Mouse (Mus musculus): ENCODE results near the gene Celf2. TPM values are rescaled to one million over a fixed set of nuclear protein-coding genes. Genes with fewer than 3 reads are reported as not detected.

Gene Celf2
- polyA plus RNA-seq, 1 experiment = 35.9 TPM

- Histone ChIP-seq H3K4me1 (ENCODE audit: control insufficient read depth, insufficient read depth, low read length) (peaks cover 6% of the 10 kb centered on the region; the same call in 1 of the 2 replicates), H3K27ac (ENCODE audit: control insufficient read depth, insufficient read depth, low read depth, low read length, poor library complexity) (peak overlapping the region; percentile 29; the same call in 1 of the 2 replicates), H3K4me3 (replicated peaks; ENCODE audit: control insufficient read depth, low read depth, low read length) (peak overlapping the region; percentile 40)
- TF ChIP-seq CTCF (IDR thresholded peaks at IDR 0.05; ENCODE audit: control insufficient read depth, insufficient read depth, low read length) (no peak), POLR2A (IDR thresholded peaks at IDR 0.05; ENCODE audit: borderline replicate concordance, control insufficient read depth, low read depth, low read length) (no peak)
- 33% methylated on average over 3 of the region's 3 CpGs for WGBS
These were observed 791.4 kb downstream of the Celf2 start for GRCm38 (mm10) chr2:6717953-6718352.

- WGBS = 66% methylated on average over 3 of the region's 3 CpGs
- Histone ChIP-seq H3K4me3 (replicated peaks; ENCODE audit: control insufficient read depth, low read depth, low read length) (no peak overlapping the region), H3K27ac (ENCODE audit: control insufficient read depth, insufficient read depth, low read depth, low read length, poor library complexity) (no peak overlapping the region), H3K4me1 (ENCODE audit: control insufficient read depth, insufficient read depth, low read length) (peaks cover 7% of the 10 kb centered on the region; the same call in 1 of the 2 replicates)
- no peak for TF ChIP-seq CTCF (IDR thresholded peaks at IDR 0.05; ENCODE audit: control insufficient read depth, insufficient read depth, low read length)
- no peak for TF ChIP-seq POLR2A (IDR thresholded peaks at IDR 0.05; ENCODE audit: borderline replicate concordance, control insufficient read depth, low read depth, low read length)
These were observed 793.8 kb downstream of the Celf2 start for GRCm38 (mm10) chr2:6715562-6715961.

- Histone ChIP-seq H3K4me1 (ENCODE audit: control insufficient read depth, insufficient read depth, low read length) (peaks cover 8% of the 10 kb centered on the region; the same call in 1 of the 2 replicates), H3K4me3 (replicated peaks; ENCODE audit: control insufficient read depth, low read depth, low read length) (no peak overlapping the region), H3K27ac (ENCODE audit: control insufficient read depth, insufficient read depth, low read depth, low read length, poor library complexity) (peak overlapping the region; percentile 29; the same call in 1 of the 2 replicates)
- 41% methylated on average over 6 of the region's 6 CpGs for WGBS
- TF ChIP-seq POLR2A (IDR thresholded peaks at IDR 0.05; ENCODE audit: borderline replicate concordance, control insufficient read depth, low read depth, low read length) = no peak
- TF ChIP-seq CTCF (IDR thresholded peaks at IDR 0.05; ENCODE audit: control insufficient read depth, insufficient read depth, low read length) = no peak
These were observed 795.8 kb downstream of the Celf2 start for GRCm38 (mm10) chr2:6713529-6713928.

GRCm38 (mm10) chr2:6710687-6711430 lies 798.5 kb downstream of the Celf2 start:
- Histone ChIP-seq H3K4me3 (replicated peaks; ENCODE audit: control insufficient read depth, low read depth, low read length) (no peak overlapping the region), H3K27ac (ENCODE audit: control insufficient read depth, insufficient read depth, low read depth, low read length, poor library complexity) (peak overlapping the region; percentile 34; the same call in 1 of the 2 replicates), H3K4me1 (ENCODE audit: control insufficient read depth, insufficient read depth, low read length) (peaks cover 12% of the 10 kb centered on the region)
- 6% methylated on average over 7 of the region's 7 CpGs for WGBS
- TF ChIP-seq POLR2A (IDR thresholded peaks at IDR 0.05; ENCODE audit: borderline replicate concordance, control insufficient read depth, low read depth, low read length) = no peak
- TF ChIP-seq CTCF (IDR thresholded peaks at IDR 0.05; ENCODE audit: control insufficient read depth, insufficient read depth, low read length) = no peak

- no peak overlapping the region for H3K4me3 ChIP-seq (replicated peaks; ENCODE audit: control insufficient read depth, low read depth, low read length)
- WGBS = 21% methylated on average over 5 of the region's 5 CpGs
- TF ChIP-seq POLR2A (IDR thresholded peaks at IDR 0.05; ENCODE audit: borderline replicate concordance, control insufficient read depth, low read depth, low read length) (no peak), CTCF (IDR thresholded peaks at IDR 0.05; ENCODE audit: control insufficient read depth, insufficient read depth, low read length) (no peak)
- H3K27ac ChIP-seq (ENCODE audit: control insufficient read depth, insufficient read depth, low read depth, low read length, poor library complexity) = peak overlapping the region; percentile 65
- H3K4me1 ChIP-seq (ENCODE audit: control insufficient read depth, insufficient read depth, low read length) = peaks cover 14% of the 10 kb centered on the region
These were observed 801.3 kb downstream of the Celf2 start for GRCm38 (mm10) chr2:6707959-6708519.

- H3K27ac ChIP-seq (ENCODE audit: control insufficient read depth, insufficient read depth, low read depth, low read length, poor library complexity) = peak overlapping the region; percentile 88; the same call in 1 of the 2 replicates
- H3K4me1 ChIP-seq (ENCODE audit: control insufficient read depth, insufficient read depth, low read length) = peaks cover 13% of the 10 kb centered on the region
- 3% methylated on average over 2 of the region's 2 CpGs for WGBS
- no peak for TF ChIP-seq CTCF (IDR thresholded peaks at IDR 0.05; ENCODE audit: control insufficient read depth, insufficient read depth, low read length)
- no peak for TF ChIP-seq POLR2A (IDR thresholded peaks at IDR 0.05; ENCODE audit: borderline replicate concordance, control insufficient read depth, low read depth, low read length)
- no peak overlapping the region for H3K4me3 ChIP-seq (replicated peaks; ENCODE audit: control insufficient read depth, low read depth, low read length)
These were observed 802.1 kb downstream of the Celf2 start for GRCm38 (mm10) chr2:6707276-6707675.

GRCm38 (mm10) chr2:6705929-6706739 lies 803.2 kb downstream of the Celf2 start:
- no peak for TF ChIP-seq POLR2A (IDR thresholded peaks at IDR 0.05; ENCODE audit: borderline replicate concordance, control insufficient read depth, low read depth, low read length)
- no peak for TF ChIP-seq CTCF (IDR thresholded peaks at IDR 0.05; ENCODE audit: control insufficient read depth, insufficient read depth, low read length)
- H3K27ac ChIP-seq (ENCODE audit: control insufficient read depth, insufficient read depth, low read depth, low read length, poor library complexity) = peak overlapping the region; percentile 41; the same call in 1 of the 2 replicates
- 31% methylated on average over 11 of the region's 11 CpGs for WGBS

GRCm38 (mm10) chr2:6705475-6705874 lies 803.9 kb downstream of the Celf2 start:
- no peak overlapping the region; the same call in 1 of the 2 replicates for H3K27ac ChIP-seq (ENCODE audit: control insufficient read depth, insufficient read depth, low read depth, low read length, poor library complexity)
- 18% methylated on average over 7 of the region's 7 CpGs for WGBS
- H3K4me3 ChIP-seq (replicated peaks; ENCODE audit: control insufficient read depth, low read depth, low read length) = no peak overlapping the region
- H3K4me1 ChIP-seq (ENCODE audit: control insufficient read depth, insufficient read depth, low read length) = peaks cover 13% of the 10 kb centered on the region
- no peak for TF ChIP-seq CTCF (IDR thresholded peaks at IDR 0.05; ENCODE audit: control insufficient read depth, insufficient read depth, low read length)
- TF ChIP-seq POLR2A (IDR thresholded peaks at IDR 0.05; ENCODE audit: borderline replicate concordance, control insufficient read depth, low read depth, low read length) = no peak

More at GRCm38 (mm10) chr2:6705929-6706739, 803.2 kb downstream of the Celf2 start:
- Histone ChIP-seq H3K4me3 (replicated peaks; ENCODE audit: control insufficient read depth, low read depth, low read length) (no peak overlapping the region), H3K4me1 (ENCODE audit: control insufficient read depth, insufficient read depth, low read length) (peaks cover 13% of the 10 kb centered on the region)
